8 mouse cellular contexts compared by ENCODE assay signal in genomic region chr3:129970529-129971515, GRCm38 (mm10). TPM values are rescaled to one million over a fixed set of nuclear protein-coding genes. Genes with fewer than 3 reads are reported as not detected.
DNase-seq lines count a peak whose midpoint lies in the region; ATAC-seq lines count a peak whose summit lies in the region.

No protein-coding gene starts in this region.

- DNase-seq in kidney, adult 11 months: peak; percentile 12
- DNase-seq in kidney, adult 9 months: no peak
- peak; percentile 68 for DNase-seq in embryo, embryonic 10 days (ENCODE audit: low spot score)
- peak; percentile 50 for DNase-seq in large intestine, adult 2 months (ENCODE audit: low read depth, low spot score)
- DNase-seq in lung, postnatal 4 days: peak; percentile 45 to 46
- DNase-seq in urinary bladder, adult 2 months (ENCODE audit: low spot score): no peak

- H3K27ac ChIP-seq in heart, embryonic 15.5 days: no peak overlapping the region
- no peak overlapping the region for H3K27ac ChIP-seq in stomach, embryonic 15.5 days

- H3K4me2 ChIP-seq in heart, embryonic 15.5 days: peak overlapping the region; percentile 98
- H3K4me2 ChIP-seq in stomach, embryonic 15.5 days: peak overlapping the region; percentile 100

- 13% methylated on average over 19 of the region's 19 CpGs for WGBS in heart, embryonic 15.5 days
- 11% methylated on average over 19 of the region's 19 CpGs for WGBS in large intestine, adult 2 months
- WGBS in stomach, embryonic 15.5 days: 10% methylated on average over 19 of the region's 19 CpGs

- H3K4me1 ChIP-seq in heart, embryonic 15.5 days (replicated peaks): peaks cover 21% of the 10 kb centered on the region
- peaks cover 18% of the 10 kb centered on the region for H3K4me1 ChIP-seq in stomach, embryonic 15.5 days

- H3K36me3 ChIP-seq in heart, embryonic 15.5 days: no peaks in the 10 kb centered on the region
- H3K36me3 ChIP-seq in stomach, embryonic 15.5 days: no peaks in the 10 kb centered on the region

- H3K9ac ChIP-seq in heart, embryonic 15.5 days: peak overlapping the region; percentile 51; the same call in 1 of the 2 replicates
- no peak overlapping the region for H3K9ac ChIP-seq in stomach, embryonic 15.5 days

- no peaks in the 10 kb centered on the region for H3K9me3 ChIP-seq in heart, embryonic 15.5 days (replicated peaks)
- no peaks in the 10 kb centered on the region for H3K9me3 ChIP-seq in stomach, embryonic 15.5 days

- ATAC-seq in heart, embryonic 15.5 days (replicated peaks; ENCODE audit: insufficient number of reproducible peaks, insufficient read depth, low FRiP score, low read depth): no peak
- ATAC-seq in stomach, embryonic 15.5 days (ENCODE audit: insufficient read depth, low FRiP score, low read depth): peak; percentile 54; the same call in 1 of the 2 replicates

- H3K27me3 ChIP-seq in heart, embryonic 15.5 days: peaks cover 21% of the 10 kb centered on the region
- H3K27me3 ChIP-seq in stomach, embryonic 15.5 days (replicated peaks): peaks cover 7% of the 10 kb centered on the region; the same call in 1 of the 2 replicates

- peak overlapping the region; percentile 76 for H3K4me3 ChIP-seq in heart, embryonic 15.5 days
- H3K4me3 ChIP-seq in stomach, embryonic 15.5 days (replicated peaks): peak overlapping the region; percentile 57

RNA-seq across cellular contexts. Expression of gene Mcub, which starts 0.8 kb away (rescaled TPM):
- 4.4 and 9.4 TPM in 2 replicates for polyA plus RNA-seq in heart, embryonic 15.5 days (2015; fragmentation: Nextera tagmentation; extraction: Ambion mirVana)
- polyA plus RNA-seq in large intestine, adult 2 months (2012; rRNA removed): 2.2 and 2.9 TPM in 2 replicates
- 4.4 and 5.1 TPM in 2 replicates for polyA plus RNA-seq in stomach, embryonic 15.5 days (2015; fragmentation: Nextera tagmentation; extraction: Ambion mirVana)
- 12.2 and 12.5 TPM in 2 replicates for polyA plus RNA-seq in urinary bladder, adult 2 months (2012; rRNA removed)

Comparison
In these comparisons a context has a peak if more than half of its experiments do, and no peak if none do; other contexts are left out.
1. DNase-seq: peak in kidney, adult 11 months (single experiment), embryo, embryonic 10 days (single experiment), large intestine, adult 2 months (single experiment) and lung, postnatal 4 days (2 of 2); none in kidney, adult 9 months (single experiment) and urinary bladder, adult 2 months (single experiment).